Mouse (Mus musculus) forebrain, embryonic 11.5 days (tissue): Measurements from ENCODE around the gene Wfdc15a. TPM values are rescaled to one million over a fixed set of nuclear protein-coding genes. Genes with fewer than 3 reads are reported as not detected.

Source experiments
- ATAC-seq: fragments of 200-750 bp; cut with Nextera tagmentation; replicated peaks from 2 replicates; pipeline ENCODE4 v1.8.0; 2017; ENCODE audit warnings: moderate TSS enrichment; ENCODE audit not compliant: low FRiP score
- DNase-seq: peaks from one replicate; pipeline ENCODE4 v3.0.0-alpha.2; 2017; ENCODE audit warnings: low spot score
- H3K27ac ChIP-seq: fragments of 300-500 bp; sonication (generic); 2 replicates; pipeline ENCODE4 v1.5.1; 2014; ENCODE audit warnings: low read depth, low read length
- H3K27me3 ChIP-seq: fragments of 300-500 bp; sonication (generic); 2 replicates; pipeline ENCODE4 v1.6.1; 2014; ENCODE audit warnings: mild to moderate bottlenecking, low read length, mixed read lengths; ENCODE audit not compliant: control insufficient read depth, insufficient read depth
- H3K36me3 ChIP-seq: fragments of 300-500 bp; sonication (generic); 2 replicates; pipeline ENCODE4 v1.6.1; 2014; ENCODE audit warnings: mild to moderate bottlenecking, low read length, moderate library complexity, mixed read lengths; ENCODE audit not compliant: control insufficient read depth, insufficient read depth
- H3K4me1 ChIP-seq: fragments of 300-500 bp; sonication (generic); replicated peaks from 2 replicates; pipeline ENCODE4 v1.6.1; 2014; ENCODE audit warnings: low read length, mixed read lengths; ENCODE audit not compliant: control insufficient read depth, insufficient read depth
- H3K4me2 ChIP-seq: fragments of 300-500 bp; sonication (generic); 2 replicates; pipeline ENCODE4 v1.6.1; 2014; ENCODE audit warnings: low read depth, mild to moderate bottlenecking, low read length, moderate library complexity, mixed read lengths; ENCODE audit not compliant: severe bottlenecking
- H3K4me3 ChIP-seq: fragments of 300-500 bp; sonication (generic); 2 replicates; pipeline ENCODE4 v1.5.1; 2014; ENCODE audit warnings: low read depth, low read length
- H3K9ac ChIP-seq: fragments of 300-500 bp; sonication (generic); 2 replicates; pipeline ENCODE4 v1.6.1; 2014; ENCODE audit warnings: low read length
- H3K9me3 ChIP-seq: fragments of 300-500 bp; sonication (generic); 2 replicates; pipeline ENCODE4 v1.6.1; 2016; ENCODE audit warnings: low read length, mixed read lengths; ENCODE audit not compliant: control insufficient read depth
- WGBS: fragments of 180-500 bp; shearing (Covaris S2); extraction: QIAGEN DNeasy Blood & Tissue Kit; methylation state at CpG from one replicate; pipeline ENCODE4 v1.1.7; 2014; 5-methylcytosine and 5-hydroxymethylcytosine counted together
- polyA plus RNA-seq: library from polyadenylated mRNA; unstranded; fragments of >200 nt; fragmentation: Nextera tagmentation; extraction: Ambion mirVana; gene quantifications from 2 replicates; pipeline ENCODE4 v1.2.1, GENCODE M21; 2014

Gene Wfdc15a
- polyA plus RNA-seq, 1 experiment from 2014 or later: not detected

GRCm38 (mm10) chr2:164170902-164171301 is 29.0 kb downstream of the Wfdc15a start, which contains the start of gene Kcns1:
TSS of gene Kcns1 (minus strand) at chr2:164171113.
- H3K4me1 ChIP-seq: peaks cover 4% of the 10 kb centered on the region; the same call in 1 of the 2 replicates
- WGBS: under 1% methylated on average over 29 of the region's 29 CpGs
- H3K4me2 ChIP-seq: peak within 1 kb of the TSS; percentile 51
- no peaks in the 10 kb centered on the region for H3K9me3 ChIP-seq
- H3K27ac ChIP-seq: no peak within 1 kb of the TSS
- H3K4me3 ChIP-seq: peak within 1 kb of the TSS; percentile 21
- no peaks in the 10 kb centered on the region for H3K36me3 ChIP-seq
- DNase-seq (no peak), ATAC-seq (no peak)
- no peak within 1 kb of the TSS for H3K9ac ChIP-seq
- peaks cover 61% of the 10 kb centered on the region for H3K27me3 ChIP-seq

GRCm38 (mm10) chr2:164170326-164170725 is 29.6 kb downstream of the Wfdc15a start:
- Histone ChIP-seq H3K9me3 (no peaks in the 10 kb centered on the region), H3K27me3 (peaks cover 63% of the 10 kb centered on the region), H3K27ac (no peak overlapping the region), H3K4me3 (no peak overlapping the region), H3K4me1 (peaks cover 4% of the 10 kb centered on the region; the same call in 1 of the 2 replicates), H3K36me3 (no peaks in the 10 kb centered on the region), H3K4me2 (peak overlapping the region; percentile 51; the same call in 1 of the 2 replicates), H3K9ac (no peak overlapping the region)
- ATAC-seq: no peak
- WGBS: 4% methylated on average over 11 of the region's 11 CpGs
- no peak for DNase-seq

GRCm38 (mm10) chr2:164168571-164168946 is 31.4 kb downstream of the Wfdc15a start:
- Histone ChIP-seq H3K4me1 (peaks cover 4% of the 10 kb centered on the region; the same call in 1 of the 2 replicates), H3K9me3 (no peaks in the 10 kb centered on the region), H3K4me3 (peak overlapping the region; percentile 23), H3K27me3 (peaks cover 63% of the 10 kb centered on the region), H3K27ac (no peak overlapping the region), H3K4me2 (peak overlapping the region; percentile 46), H3K9ac (no peak overlapping the region), H3K36me3 (no peaks in the 10 kb centered on the region)
- ATAC-seq (0 out of 2 replicates have a peak, but pooled peaks have one; percentile 53), DNase-seq (no peak)
- 16% methylated on average over 38 of the region's 42 CpGs for WGBS

- no peak overlapping the region for H3K27ac ChIP-seq
- peaks cover 63% of the 10 kb centered on the region for H3K27me3 ChIP-seq
- DNase-seq (no peak), ATAC-seq (0 out of 2 replicates have a peak, but pooled peaks have one; percentile 21)
- no peaks in the 10 kb centered on the region for H3K9me3 ChIP-seq
- 11% methylated on average over 90 of the region's 90 CpGs for WGBS
- peaks cover 4% of the 10 kb centered on the region; the same call in 1 of the 2 replicates for H3K4me1 ChIP-seq
- H3K4me3 ChIP-seq: peak overlapping the region; percentile 23
- peak overlapping the region; percentile 46 for H3K4me2 ChIP-seq
- H3K36me3 ChIP-seq: no peaks in the 10 kb centered on the region
- no peak overlapping the region for H3K9ac ChIP-seq
Measured at GRCm38 (mm10) chr2:164167752-164168570, 32.0 kb downstream of the Wfdc15a start.

GRCm38 (mm10) chr2:164164941-164165340 is 35.0 kb downstream of the Wfdc15a start:
- 92% methylated on average over 5 of the region's 5 CpGs for WGBS
- Histone ChIP-seq H3K9ac (no peak overlapping the region), H3K4me2 (no peak overlapping the region), H3K36me3 (no peaks in the 10 kb centered on the region), H3K4me1 (0 out of 2 replicates have a peak, but pooled peaks cover 4% of the 10 kb centered on the region), H3K27ac (no peak overlapping the region), H3K9me3 (no peaks in the 10 kb centered on the region), H3K4me3 (no peak overlapping the region), H3K27me3 (peaks cover 42% of the 10 kb centered on the region)
- DNase-seq (no peak), ATAC-seq (no peak)

- no peaks in the 10 kb centered on the region for H3K9me3 ChIP-seq
- H3K27me3 ChIP-seq: peaks cover 9% of the 10 kb centered on the region; the same call in 1 of the 2 replicates
- H3K36me3 ChIP-seq: no peaks in the 10 kb centered on the region
- no peak overlapping the region for H3K4me2 ChIP-seq
- DNase-seq (no peak), ATAC-seq (no peak)
- H3K4me3 ChIP-seq: no peak overlapping the region
- no peak overlapping the region for H3K9ac ChIP-seq
- no peak overlapping the region for H3K27ac ChIP-seq
- H3K4me1 ChIP-seq: no peaks in the 10 kb centered on the region
- WGBS: 89% methylated on average over 11 of the region's 11 CpGs
Measured at GRCm38 (mm10) chr2:164161515-164162055, 38.3 kb downstream of the Wfdc15a start.

GRCm38 (mm10) chr2:164158838-164159237 is 41.1 kb downstream of the Wfdc15a start:
- no peaks in the 10 kb centered on the region for H3K27me3 ChIP-seq
- no peaks in the 10 kb centered on the region; the same call in 1 of the 2 replicates for H3K36me3 ChIP-seq
- 98% methylated on average over 2 of the region's 2 CpGs for WGBS
- no peak overlapping the region for H3K9ac ChIP-seq
- H3K27ac ChIP-seq: no peak overlapping the region
- DNase-seq (no peak), ATAC-seq (no peak)
- no peaks in the 10 kb centered on the region for H3K4me1 ChIP-seq
- no peaks in the 10 kb centered on the region for H3K9me3 ChIP-seq
- H3K4me2 ChIP-seq: no peak overlapping the region
- no peak overlapping the region for H3K4me3 ChIP-seq

- Histone ChIP-seq H3K9ac (no peak overlapping the region), H3K27ac (no peak overlapping the region), H3K4me3 (no peak overlapping the region), H3K9me3 (no peaks in the 10 kb centered on the region), H3K27me3 (no peaks in the 10 kb centered on the region), H3K36me3 (no peaks in the 10 kb centered on the region; the same call in 1 of the 2 replicates), H3K4me1 (no peaks in the 10 kb centered on the region), H3K4me2 (no peak overlapping the region)
- WGBS: 88% methylated on average over 7 of the region's 7 CpGs
- no peak for DNase-seq
- ATAC-seq: no peak
Measured at GRCm38 (mm10) chr2:164156158-164156557, 43.8 kb downstream of the Wfdc15a start.
